Mouse (Mus musculus) heart, adult 2 months (tissue): ENCODE results near the gene Atp6v0a4. TPM values are rescaled to one million over a fixed set of nuclear protein-coding genes. Genes with fewer than 3 reads are reported as not detected.

Experiments used
- DNase-seq, 2 experiments: peaks; one replicate each; pipeline ENCODE4 v3.0.0; 2021
- H3K27ac ChIP-seq: fragments of 200-600 bp; 2 replicates; pipeline ENCODE4 v1.8.1; 2022
- H3K27me3 ChIP-seq: fragments of 200-500 bp; 2 replicates; pipeline ENCODE4 v1.6.1; 2012; ENCODE audit warnings: mild to moderate bottlenecking, low read length, inconsistent platforms, mixed read lengths; ENCODE audit not compliant: control insufficient read depth, insufficient read depth
- H3K36me3 ChIP-seq: fragments of 200-500 bp; 2 replicates; pipeline ENCODE4 v1.6.1; 2012; ENCODE audit warnings: low read length, inconsistent platforms; ENCODE audit not compliant: control insufficient read depth, insufficient read depth
- H3K4me1 ChIP-seq: fragments of 200-500 bp; 2 replicates; pipeline ENCODE4 v1.6.1; 2011; ENCODE audit warnings: low read length; ENCODE audit not compliant: control insufficient read depth, insufficient read depth
- H3K4me3 ChIP-seq: fragments of 200-600 bp; 2 replicates; pipeline ENCODE4 v1.8.1; 2022
- H3K79me2 ChIP-seq: fragments of 200-500 bp; replicated peaks from 2 replicates; pipeline ENCODE4 v1.6.1; 2012; ENCODE audit warnings: mild to moderate bottlenecking, inconsistent platforms, low read length, moderate library complexity, mixed read lengths; ENCODE audit not compliant: control insufficient read depth, insufficient read depth
- H3K9ac ChIP-seq: fragments of 200-500 bp; 2 replicates; pipeline ENCODE4 v1.6.1; 2012; ENCODE audit warnings: low read depth, mild to moderate bottlenecking, control low read depth, inconsistent platforms, low read length, mixed read lengths
- CTCF ChIP-seq: fragments of 200-600 bp; IDR thresholded peaks from 2 replicates; pipeline ENCODE4 v1.8.1; 2022; ENCODE audit warnings: antibody characterized with exemption, mild to moderate bottlenecking, moderate library complexity
- EP300 ChIP-seq: fragments of 200-500 bp; IDR thresholded peaks from 2 replicates; pipeline ENCODE4 v1.6.1; 2011; ENCODE audit warnings: low read depth, low read length, control low read depth; ENCODE audit not compliant: insufficient read depth
- POLR2A ChIP-seq: fragments of 200-500 bp; IDR thresholded peaks from 2 replicates; pipeline ENCODE4 v1.6.1; 2011; ENCODE audit warnings: mild to moderate bottlenecking, low read depth, low read length, control low read depth; ENCODE audit not compliant: insufficient read depth
- WGBS: fragments of 180-500 bp; shearing (Covaris S2); methylation state at CpG from one replicate; pipeline ENCODE4 v1.1.7; 2018; 5-methylcytosine and 5-hydroxymethylcytosine counted together
- intact Hi-C: fragments of 180-260 bp; cut with DNase I; formaldehyde crosslinking; loops from one replicate; pipeline ENCODE4 v1.15.1; 2025
- polyA plus RNA-seq: library from polyadenylated mRNA; depleted of rRNA; stranded (reverse); fragments of >200 nt; gene quantifications from 2 replicates; pipeline ENCODE4 v1.2.3, GENCODE M21; 2012
- total RNA-seq, 2 experiments: library from RNA; stranded (reverse); gene quantifications; 2 replicates each; pipeline ENCODE4 v1.2.3; 2021

Gene Atp6v0a4
- total and polyA plus RNA-seq, 3 experiments, result 1.0 to 2.5 (median 1.4) TPM

- Histone ChIP-seq H3K79me2 (no peaks in the 10 kb centered on the region), H3K27me3 (no peaks in the 10 kb centered on the region), H3K36me3 (no peaks in the 10 kb centered on the region), H3K4me3 (no peak overlapping the region), H3K27ac (no peak overlapping the region), H3K9ac (no peak overlapping the region), H3K4me1 (peaks cover 2% of the 10 kb centered on the region; the same call in 1 of the 2 replicates)
- peak; percentile 24 to 25 for DNase-seq
- WGBS, result 60% methylated on average over 11 of the region's 11 CpGs
- no peak for TF ChIP-seq EP300
- no peak for TF ChIP-seq POLR2A
- TF ChIP-seq CTCF, result no peak
- intact Hi-C loops, result no loop called here
Observed at GRCm38 (mm10) chr6:38081727-38082341, 42.6 kb downstream of the Atp6v0a4 start.

GRCm38 (mm10) chr6:38080364-38080763 is 44.0 kb downstream of the Atp6v0a4 start:
- no peak overlapping the region for H3K27ac ChIP-seq
- no peak overlapping the region for H3K9ac ChIP-seq
- H3K36me3 ChIP-seq, result no peaks in the 10 kb centered on the region
- 57% methylated on average over 4 of the region's 4 CpGs for WGBS
- no peak overlapping the region for H3K4me3 ChIP-seq
- no peaks in the 10 kb centered on the region for H3K27me3 ChIP-seq
- intact Hi-C loops, result no loop called here
- no peaks in the 10 kb centered on the region for H3K79me2 ChIP-seq
- no peak for DNase-seq
- peaks cover 2% of the 10 kb centered on the region; the same call in 1 of the 2 replicates for H3K4me1 ChIP-seq
- TF ChIP-seq POLR2A (no peak), EP300 (no peak), CTCF (no peak)

DNA sequence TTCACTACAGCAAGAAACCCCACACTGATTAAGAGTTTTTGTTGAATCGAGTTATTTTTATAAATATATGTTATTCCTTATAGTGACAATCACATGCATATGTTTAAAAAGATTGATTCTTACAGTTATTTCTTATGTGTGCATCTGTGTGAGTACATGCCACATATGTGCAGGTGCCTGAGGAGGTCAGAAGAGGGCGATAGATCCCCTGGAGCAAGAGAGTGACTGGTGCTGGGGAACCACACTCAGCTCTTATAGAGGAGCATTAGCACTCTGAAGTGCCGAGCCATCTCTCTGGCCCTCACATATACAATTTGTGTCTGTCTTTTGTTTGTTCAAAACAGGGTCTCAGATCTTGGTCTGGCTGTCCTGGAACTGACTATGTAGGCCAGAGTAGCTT is 50.8 kb downstream of the Atp6v0a4 start:
- H3K27me3 ChIP-seq, result no peaks in the 10 kb centered on the region
- no peaks in the 10 kb centered on the region for H3K36me3 ChIP-seq
- no peak for TF ChIP-seq EP300
- no peak for TF ChIP-seq POLR2A
- TF ChIP-seq CTCF, result no peak
- no peaks in the 10 kb centered on the region for H3K79me2 ChIP-seq
- WGBS, result 91% methylated on average over 3 of the region's 3 CpGs
- no peak for DNase-seq
- no peaks in the 10 kb centered on the region for H3K4me1 ChIP-seq
- H3K9ac ChIP-seq, result no peak overlapping the region
- H3K4me3 ChIP-seq, result no peak overlapping the region
- intact Hi-C loops, result no loop called here
- no peak overlapping the region for H3K27ac ChIP-seq

- Histone ChIP-seq H3K36me3 (no peaks in the 10 kb centered on the region), H3K79me2 (no peaks in the 10 kb centered on the region), H3K4me1 (no peaks in the 10 kb centered on the region), H3K27ac (no peak overlapping the region), H3K9ac (no peak overlapping the region), H3K27me3 (no peaks in the 10 kb centered on the region), H3K4me3 (no peak overlapping the region)
- TF ChIP-seq POLR2A, result no peak
- TF ChIP-seq CTCF, result no peak
- no peak for TF ChIP-seq EP300
- intact Hi-C loops, result no loop called here
- no peak for DNase-seq
- WGBS, result 51% methylated on average over 5 of the region's 5 CpGs
Observed at GRCm38 (mm10) chr6:38072137-38072796, 52.1 kb downstream of the Atp6v0a4 start.

GRCm38 (mm10) chr6:38071256-38071655 is 53.1 kb downstream of the Atp6v0a4 start:
- H3K27ac ChIP-seq, result no peak overlapping the region
- no peaks in the 10 kb centered on the region for H3K27me3 ChIP-seq
- WGBS, result 92% methylated on average over 4 of the region's 4 CpGs
- intact Hi-C loops, result no loop called here
- TF ChIP-seq CTCF, result no peak
- no peak for TF ChIP-seq POLR2A
- TF ChIP-seq EP300, result no peak
- H3K4me3 ChIP-seq, result no peak overlapping the region
- no peak for DNase-seq
- H3K9ac ChIP-seq, result no peak overlapping the region
- H3K79me2 ChIP-seq, result no peaks in the 10 kb centered on the region
- H3K36me3 ChIP-seq, result no peaks in the 10 kb centered on the region
- no peaks in the 10 kb centered on the region for H3K4me1 ChIP-seq

- no peak overlapping the region for H3K4me3 ChIP-seq
- no peak overlapping the region for H3K27ac ChIP-seq
- no peak overlapping the region for H3K9ac ChIP-seq
- no peak for TF ChIP-seq POLR2A
- peak; percentile 80 for TF ChIP-seq EP300
- TF ChIP-seq CTCF, result peak; percentile 83
- under 1% methylated on average over 5 of the region's 5 CpGs for WGBS
- H3K4me1 ChIP-seq, result peaks cover 2% of the 10 kb centered on the region; the same call in 1 of the 2 replicates
- no peaks in the 10 kb centered on the region for H3K79me2 ChIP-seq
- H3K27me3 ChIP-seq, result no peaks in the 10 kb centered on the region
- peak; percentile 51 to 54 for DNase-seq
- H3K36me3 ChIP-seq, result no peaks in the 10 kb centered on the region
- intact Hi-C loops, result loop anchor here (1.0 to 10.0 kb wide), 5 partner anchors 59 to 603 kb away; partner anchors contain the start of gene Trim24
Observed at GRCm38 (mm10) chr6:38066215-38066614, 58.2 kb downstream of the Atp6v0a4 start.
